Mouse (Mus musculus): ENCODE results near the gene Creld1. TPM values are rescaled to one million over a fixed set of nuclear protein-coding genes. Genes with fewer than 3 reads are reported as not detected.

Creld1 gene
- total and polyA plus RNA-seq, 3 experiments, result 5.9 to 26.7 TPM; not detected in 1

- no peaks in the 10 kb centered on the region for H3K9me3 ChIP-seq (replicated peaks; ENCODE audit: insufficient read depth, low read length)
- no peaks in the 10 kb centered on the region for H3K27me3 ChIP-seq (ENCODE audit: control insufficient read depth in 1 of 2, insufficient read depth in 2 of 2, low read length in 2 of 2)
- no peak overlapping the region for H3K9ac ChIP-seq (ENCODE audit: control insufficient read depth, low read depth, low read length, poor library complexity, severe bottlenecking)
- peaks cover 4 to 16% of the 10 kb centered on the region in 2 experiments for H3K4me1 ChIP-seq (ENCODE audit: control insufficient read depth in 1 of 2, insufficient read depth in 2 of 2, low read length in 2 of 2)
- TF ChIP-seq MEF2A (IDR thresholded peaks at IDR 0.05; ENCODE audit: extremely low read depth, insufficient replicate concordance, low read depth, low read length, poor library complexity, severe bottlenecking), result no peak
- TF ChIP-seq MAFK (IDR thresholded peaks at IDR 0.05; ENCODE audit: borderline replicate concordance, low read depth, low read length), result no peak
- 0 out of 2 replicates have a peak, but pooled peaks have one; percentile 21 for TF ChIP-seq ETS1 (IDR thresholded peaks at IDR 0.05; ENCODE audit: low read depth, low read length)
- no peak for TF ChIP-seq GABPA (IDR thresholded peaks at IDR 0.05; ENCODE audit: low read depth, low read length)
- TF ChIP-seq BHLHE40 (IDR thresholded peaks at IDR 0.05; ENCODE audit: borderline replicate concordance, low read depth, low read length), result no peak
- no peak overlapping the region for H3K27ac ChIP-seq (ENCODE audit: control insufficient read depth, low read depth, low read length)
- H3K36me3 ChIP-seq (ENCODE audit: control insufficient read depth in 1 of 2, insufficient read depth in 2 of 2, low read length in 2 of 2), result peaks cover 12 to 13% of the 10 kb centered on the region in 2 experiments
- no peak for DNase-seq (ENCODE audit: low read depth, low spot score)
- no peak overlapping the region for H3K4me3 ChIP-seq (ENCODE audit: control insufficient read depth in 1 of 2, insufficient read depth in 1 of 2, low read depth in 2 of 2, low read length in 2 of 2)
- peaks cover 18% of the 10 kb centered on the region for H3K79me2 ChIP-seq (ENCODE audit: control insufficient read depth, insufficient read depth, low read length, poor library complexity)
These were observed 38.7 kb upstream of the Creld1 start for GRCm38 (mm10) chr6:113444207-113444965.

GRCm38 (mm10) chr6:113447639-113448038 is 35.5 kb upstream of the Creld1 start:
- no peak overlapping the region for H3K27ac ChIP-seq (ENCODE audit: control insufficient read depth, low read depth, low read length)
- no peak overlapping the region for H3K9ac ChIP-seq (ENCODE audit: control insufficient read depth, low read depth, low read length, poor library complexity, severe bottlenecking)
- peaks cover 4 to 11% of the 10 kb centered on the region in 2 experiments for H3K4me1 ChIP-seq (ENCODE audit: control insufficient read depth in 1 of 2, insufficient read depth in 2 of 2, low read length in 2 of 2)
- H3K9me3 ChIP-seq (replicated peaks; ENCODE audit: insufficient read depth, low read length), result no peaks in the 10 kb centered on the region
- no peak for DNase-seq (ENCODE audit: low read depth, low spot score)
- no peaks in the 10 kb centered on the region; a peak in 1 of 4 replicates for H3K27me3 ChIP-seq (ENCODE audit: control insufficient read depth in 1 of 2, insufficient read depth in 2 of 2, low read length in 2 of 2)
- H3K4me3 ChIP-seq (ENCODE audit: control insufficient read depth in 1 of 2, insufficient read depth in 1 of 2, low read depth in 2 of 2, low read length in 2 of 2), result no peak overlapping the region
- peaks cover 16% of the 10 kb centered on the region for H3K79me2 ChIP-seq (ENCODE audit: control insufficient read depth, insufficient read depth, low read length, poor library complexity)
- TF ChIP-seq ZC3H11A (IDR thresholded peaks at IDR 0.05; ENCODE audit: low read depth, low read length), result no peak
- TF ChIP-seq NELFE (IDR thresholded peaks at IDR 0.05; ENCODE audit: low read depth, low read length), result no peak
- no peak for TF ChIP-seq TBP (IDR thresholded peaks at IDR 0.05; ENCODE audit: low read depth, low read length)
- TF ChIP-seq CHD2 (IDR thresholded peaks at IDR 0.05; ENCODE audit: low read length), result no peak
- no peak for TF ChIP-seq BHLHE40 (IDR thresholded peaks at IDR 0.05; ENCODE audit: borderline replicate concordance, low read depth, low read length)
- TF ChIP-seq TAL1 (IDR thresholded peaks at IDR 0.05; ENCODE audit: low read length), result no peak
- no peak for TF ChIP-seq ZKSCAN1 (IDR thresholded peaks at IDR 0.05; ENCODE audit: low read depth, low read length)
- no peak for TF ChIP-seq TCF12 (IDR thresholded peaks at IDR 0.05; ENCODE audit: low read depth, low read length)
- no peak for TF ChIP-seq HCFC1 (IDR thresholded peaks at IDR 0.05; ENCODE audit: low read depth, low read length)
- no peak for TF ChIP-seq E2F4 (IDR thresholded peaks at IDR 0.05; ENCODE audit: borderline replicate concordance, low read depth, low read length)
- TF ChIP-seq MEF2A (IDR thresholded peaks at IDR 0.05; ENCODE audit: extremely low read depth, insufficient replicate concordance, low read depth, low read length, poor library complexity, severe bottlenecking), result no peak
- no peak for TF ChIP-seq MYC (IDR thresholded peaks at IDR 0.05; ENCODE audit: low read depth, low read length)
- no peak for TF ChIP-seq JUND (IDR thresholded peaks at IDR 0.05; ENCODE audit: low read depth, low read length)
- no peak for TF ChIP-seq SIN3A (IDR thresholded peaks at IDR 0.05; ENCODE audit: low read length)
- TF ChIP-seq MYB (IDR thresholded peaks at IDR 0.05; ENCODE audit: low read depth, low read length), result no peak
- TF ChIP-seq ZMIZ1 (IDR thresholded peaks at IDR 0.05; ENCODE audit: low read depth, low read length), result no peak
- no peak for TF ChIP-seq MAX (IDR thresholded peaks at IDR 0.05; ENCODE audit: low read length)
- no peak for TF ChIP-seq USF1 (IDR thresholded peaks at IDR 0.05; ENCODE audit: low read depth, low read length)
- peaks cover 10 to 12% of the 10 kb centered on the region in 2 experiments for H3K36me3 ChIP-seq (ENCODE audit: control insufficient read depth in 1 of 2, insufficient read depth in 2 of 2, low read length in 2 of 2)
